Mouse (Mus musculus): ENCODE measurements at regions not wholly inside any gene's neighbourhood (a gene's known extent, or its start where the extent isn't known, plus 50 kb on each side); places are given as distances from the start of the nearest gene placed in this dataset.

- Histone ChIP-seq H3K36me3 (ENCODE audit: control insufficient read depth, insufficient read depth, low read length) (no peaks in the 10 kb centered on the region), H3K27me3 (ENCODE audit: control insufficient read depth, insufficient read depth, low read length) (no peaks in the 10 kb centered on the region), H3K9me3 (replicated peaks; ENCODE audit: control insufficient read depth, low read length) (no peaks in the 10 kb centered on the region), H3K4me2 (peak overlapping the region; percentile 47), H3K27ac (ENCODE audit: low read depth, low read length) (no peak overlapping the region), H3K4me1 (ENCODE audit: control insufficient read depth, insufficient read depth, low read length) (no peaks in the 10 kb centered on the region), H3K4me3 (ENCODE audit: low read depth, low read length) (no peak overlapping the region), H3K9ac (ENCODE audit: low read depth, low read length) (no peak overlapping the region)
- WGBS (ENCODE audit: insufficient replicate concordance), result 80% methylated on average over 3 of the region's 3 CpGs
- no peak for ATAC-seq (replicated peaks; ENCODE audit: insufficient number of reproducible peaks, low FRiP score, low TSS enrichment)
These were observed 159.2 kb upstream of the Zfp706 start for GRCm38 (mm10) chr15:37166744-37167143.

- Histone ChIP-seq H3K27me3 (ENCODE audit: control insufficient read depth, insufficient read depth, low read length) (no peaks in the 10 kb centered on the region), H3K4me2 (peak overlapping the region; percentile 47), H3K4me3 (ENCODE audit: low read depth, low read length) (0 out of 2 replicates have a peak overlapping the region, but pooled peaks have one; percentile 8), H3K9ac (ENCODE audit: low read depth, low read length) (0 out of 2 replicates have a peak overlapping the region, but pooled peaks have one; percentile 17), H3K9me3 (replicated peaks; ENCODE audit: control insufficient read depth, low read length) (no peaks in the 10 kb centered on the region), H3K4me1 (ENCODE audit: control insufficient read depth, insufficient read depth, low read length) (no peaks in the 10 kb centered on the region), H3K36me3 (ENCODE audit: control insufficient read depth, insufficient read depth, low read length) (no peaks in the 10 kb centered on the region), H3K27ac (ENCODE audit: low read depth, low read length) (no peak overlapping the region)
- WGBS (ENCODE audit: insufficient replicate concordance), result 11% methylated on average over 12 of the region's 12 CpGs
- ATAC-seq (replicated peaks; ENCODE audit: insufficient number of reproducible peaks, low FRiP score, low TSS enrichment), result no peak
These were observed 158.4 kb upstream of the Zfp706 start for GRCm38 (mm10) chr15:37165887-37166507.

- 59% methylated on average over 2 of the region's 2 CpGs for WGBS (ENCODE audit: insufficient replicate concordance)
- H3K4me1 ChIP-seq (ENCODE audit: control insufficient read depth, insufficient read depth, low read length), result no peaks in the 10 kb centered on the region
- H3K9me3 ChIP-seq (replicated peaks; ENCODE audit: control insufficient read depth, low read length), result no peaks in the 10 kb centered on the region
- H3K9ac ChIP-seq (ENCODE audit: low read depth, low read length), result no peak overlapping the region
- H3K27me3 ChIP-seq (ENCODE audit: control insufficient read depth, insufficient read depth, low read length), result no peaks in the 10 kb centered on the region
- H3K36me3 ChIP-seq (ENCODE audit: control insufficient read depth, insufficient read depth, low read length), result no peaks in the 10 kb centered on the region
- ATAC-seq (replicated peaks; ENCODE audit: insufficient number of reproducible peaks, low FRiP score, low TSS enrichment), result no peak
- no peak overlapping the region for H3K27ac ChIP-seq (ENCODE audit: low read depth, low read length)
- no peak overlapping the region for H3K4me3 ChIP-seq (ENCODE audit: low read depth, low read length)
- H3K4me2 ChIP-seq, result no peak overlapping the region
These were observed 157.6 kb upstream of the Zfp706 start for GRCm38 (mm10) chr15:37165216-37165615.

GRCm38 (mm10) chr15:37164191-37165135, 156.9 kb upstream of the Zfp706 start:
- no peak for ATAC-seq (replicated peaks; ENCODE audit: insufficient number of reproducible peaks, low FRiP score, low TSS enrichment)
- no peak overlapping the region for H3K9ac ChIP-seq (ENCODE audit: low read depth, low read length)
- H3K27me3 ChIP-seq (ENCODE audit: control insufficient read depth, insufficient read depth, low read length), result no peaks in the 10 kb centered on the region
- no peak overlapping the region for H3K4me2 ChIP-seq
- H3K36me3 ChIP-seq (ENCODE audit: control insufficient read depth, insufficient read depth, low read length), result no peaks in the 10 kb centered on the region
- no peaks in the 10 kb centered on the region for H3K4me1 ChIP-seq (ENCODE audit: control insufficient read depth, insufficient read depth, low read length)
- H3K9me3 ChIP-seq (replicated peaks; ENCODE audit: control insufficient read depth, low read length), result no peaks in the 10 kb centered on the region
- 31% methylated on average over 15 of the region's 15 CpGs for WGBS (ENCODE audit: insufficient replicate concordance)
- H3K4me3 ChIP-seq (ENCODE audit: low read depth, low read length), result no peak overlapping the region
- no peak overlapping the region for H3K27ac ChIP-seq (ENCODE audit: low read depth, low read length)

- H3K9me3 ChIP-seq (replicated peaks; ENCODE audit: control insufficient read depth, low read length), result no peaks in the 10 kb centered on the region
- no peak overlapping the region for H3K4me2 ChIP-seq
- no peak overlapping the region for H3K27ac ChIP-seq (ENCODE audit: low read depth, low read length)
- H3K27me3 ChIP-seq (ENCODE audit: control insufficient read depth, insufficient read depth, low read length), result no peaks in the 10 kb centered on the region
- H3K9ac ChIP-seq (ENCODE audit: low read depth, low read length), result no peak overlapping the region
- 53% methylated on average over 4 of the region's 4 CpGs for WGBS (ENCODE audit: insufficient replicate concordance)
- H3K4me3 ChIP-seq (ENCODE audit: low read depth, low read length), result no peak overlapping the region
- no peak for ATAC-seq (replicated peaks; ENCODE audit: insufficient number of reproducible peaks, low FRiP score, low TSS enrichment)
- no peaks in the 10 kb centered on the region for H3K4me1 ChIP-seq (ENCODE audit: control insufficient read depth, insufficient read depth, low read length)
- no peaks in the 10 kb centered on the region for H3K36me3 ChIP-seq (ENCODE audit: control insufficient read depth, insufficient read depth, low read length)
These were observed 152.4 kb upstream of the Zfp706 start for GRCm38 (mm10) chr15:37159956-37160355.

- Histone ChIP-seq H3K4me2 (no peak overlapping the region), H3K9me3 (replicated peaks; ENCODE audit: control insufficient read depth, low read length) (no peaks in the 10 kb centered on the region), H3K4me3 (ENCODE audit: low read depth, low read length) (no peak overlapping the region), H3K9ac (ENCODE audit: low read depth, low read length) (0 out of 2 replicates have a peak overlapping the region, but pooled peaks have one; percentile 12), H3K27me3 (ENCODE audit: control insufficient read depth, insufficient read depth, low read length) (no peaks in the 10 kb centered on the region), H3K27ac (ENCODE audit: low read depth, low read length) (no peak overlapping the region), H3K4me1 (ENCODE audit: control insufficient read depth, insufficient read depth, low read length) (no peaks in the 10 kb centered on the region), H3K36me3 (ENCODE audit: control insufficient read depth, insufficient read depth, low read length) (no peaks in the 10 kb centered on the region)
- WGBS (ENCODE audit: insufficient replicate concordance), result 10% methylated on average over 4 of the region's 4 CpGs
- ATAC-seq (replicated peaks; ENCODE audit: insufficient number of reproducible peaks, low FRiP score, low TSS enrichment), result no peak
These were observed 151.8 kb upstream of the Zfp706 start for GRCm38 (mm10) chr15:37159349-37159748.

- no peaks in the 10 kb centered on the region for H3K27me3 ChIP-seq (ENCODE audit: control insufficient read depth, insufficient read depth, low read length)
- 55% methylated on average over 4 of the region's 4 CpGs for WGBS (ENCODE audit: insufficient replicate concordance)
- no peaks in the 10 kb centered on the region for H3K9me3 ChIP-seq (replicated peaks; ENCODE audit: control insufficient read depth, low read length)
- no peak overlapping the region for H3K4me3 ChIP-seq (ENCODE audit: low read depth, low read length)
- no peak overlapping the region for H3K27ac ChIP-seq (ENCODE audit: low read depth, low read length)
- no peaks in the 10 kb centered on the region for H3K4me1 ChIP-seq (ENCODE audit: control insufficient read depth, insufficient read depth, low read length)
- no peak overlapping the region for H3K4me2 ChIP-seq
- no peak overlapping the region for H3K9ac ChIP-seq (ENCODE audit: low read depth, low read length)
- ATAC-seq (replicated peaks; ENCODE audit: insufficient number of reproducible peaks, low FRiP score, low TSS enrichment), result no peak
- no peaks in the 10 kb centered on the region for H3K36me3 ChIP-seq (ENCODE audit: control insufficient read depth, insufficient read depth, low read length)
These were observed 149.8 kb upstream of the Zfp706 start for GRCm38 (mm10) chr15:37157386-37157785.

GRCm38 (mm10) chr15:37154934-37155333, 147.4 kb upstream of the Zfp706 start:
- no peak for ATAC-seq (replicated peaks; ENCODE audit: insufficient number of reproducible peaks, low FRiP score, low TSS enrichment)
- WGBS (ENCODE audit: insufficient replicate concordance), result 74% methylated on average over 4 of the region's 4 CpGs
- no peak overlapping the region for H3K9ac ChIP-seq (ENCODE audit: low read depth, low read length)
- no peaks in the 10 kb centered on the region for H3K27me3 ChIP-seq (ENCODE audit: control insufficient read depth, insufficient read depth, low read length)
- no peaks in the 10 kb centered on the region for H3K36me3 ChIP-seq (ENCODE audit: control insufficient read depth, insufficient read depth, low read length)
- H3K4me2 ChIP-seq, result no peak overlapping the region
- no peak overlapping the region for H3K4me3 ChIP-seq (ENCODE audit: low read depth, low read length)
- H3K27ac ChIP-seq (ENCODE audit: low read depth, low read length), result no peak overlapping the region
- H3K4me1 ChIP-seq (ENCODE audit: control insufficient read depth, insufficient read depth, low read length), result no peaks in the 10 kb centered on the region
- H3K9me3 ChIP-seq (replicated peaks; ENCODE audit: control insufficient read depth, low read length), result no peaks in the 10 kb centered on the region

Data from heart, embryonic 11.5 days (tissue).